Mouse (Mus musculus) neural tube, embryonic 11.5 days (tissue): ENCODE data around the gene Rapgef3. TPM values are rescaled to one million over a fixed set of nuclear protein-coding genes. Genes with fewer than 3 reads are reported as not detected.

Source experiments
- ATAC-seq: fragments of 200-750 bp; cut with Nextera tagmentation; 2 replicates; pipeline ENCODE4 v1.8.0; 2017; ENCODE audit warnings: moderate number of reproducible peaks, mild to moderate bottlenecking, moderate TSS enrichment, moderate library complexity; ENCODE audit not compliant: insufficient read depth, low FRiP score, low TSS enrichment
- DNase-seq: peaks from one replicate; pipeline ENCODE4 v3.0.0-alpha.2; 2015; ENCODE audit warnings: low spot score
- H3K27ac ChIP-seq: fragments of 300-500 bp; sonication (generic); 2 replicates; pipeline ENCODE4 v1.5.1; 2014; ENCODE audit warnings: low read depth, mild to moderate bottlenecking, low read length
- H3K27me3 ChIP-seq: fragments of 300-500 bp; sonication (generic); 2 replicates; pipeline ENCODE4 v1.6.1; 2014; ENCODE audit warnings: mild to moderate bottlenecking, low read length, mixed read lengths; ENCODE audit not compliant: control insufficient read depth, insufficient read depth
- H3K36me3 ChIP-seq: fragments of 300-500 bp; sonication (generic); 2 replicates; pipeline ENCODE4 v1.6.1; 2014; ENCODE audit warnings: mild to moderate bottlenecking, low read length, moderate library complexity, mixed read lengths; ENCODE audit not compliant: control insufficient read depth, insufficient read depth
- H3K4me1 ChIP-seq: fragments of 300-500 bp; sonication (generic); 2 replicates; pipeline ENCODE4 v1.6.1; 2014; ENCODE audit warnings: low read length, mixed read lengths; ENCODE audit not compliant: control insufficient read depth, insufficient read depth
- H3K4me2 ChIP-seq: fragments of 300-500 bp; sonication (generic); 2 replicates; pipeline ENCODE4 v1.6.1; 2014; ENCODE audit warnings: low read depth, mild to moderate bottlenecking, moderate library complexity
- H3K4me3 ChIP-seq: fragments of 300-500 bp; sonication (generic); 2 replicates; pipeline ENCODE4 v1.5.1; 2014; ENCODE audit warnings: low read depth, low read length
- H3K9ac ChIP-seq: fragments of 300-500 bp; sonication (generic); 2 replicates; pipeline ENCODE4 v1.6.1; 2014; ENCODE audit warnings: mild to moderate bottlenecking, low read length
- H3K9me3 ChIP-seq: fragments of 300-500 bp; sonication (generic); 2 replicates; pipeline ENCODE4 v1.6.1; 2016; ENCODE audit warnings: low read length; ENCODE audit not compliant: control insufficient read depth
- WGBS: fragments of 180-500 bp; shearing (Covaris S2); extraction: QIAGEN DNeasy Blood & Tissue Kit; methylation state at CpG from one replicate; pipeline ENCODE4 v1.1.7; 2014; 5-methylcytosine and 5-hydroxymethylcytosine counted together
- polyA plus RNA-seq: library from polyadenylated mRNA; unstranded; fragments of >200 nt; fragmentation: Nextera tagmentation; extraction: Ambion mirVana; gene quantifications from 2 replicates; pipeline ENCODE4 v1.2.1, GENCODE M21; 2014

Gene Rapgef3
- polyA plus RNA-seq, 1 experiment from 2014 or later: 6.0 TPM

GRCm38 (mm10) chr15:97721008-97721701 lies 46.6 kb downstream of the Rapgef3 start:
- Histone ChIP-seq H3K4me2 (no peak overlapping the region), H3K4me3 (no peak overlapping the region), H3K27ac (no peak overlapping the region), H3K9me3 (no peaks in the 10 kb centered on the region), H3K4me1 (peaks cover 4% of the 10 kb centered on the region; the same call in 1 of the 2 replicates), H3K27me3 (no peaks in the 10 kb centered on the region), H3K9ac (no peak overlapping the region), H3K36me3 (no peaks in the 10 kb centered on the region)
- WGBS: 73% methylated on average over 15 of the region's 15 CpGs
- DNase-seq (no peak), ATAC-seq (no peak)

GRCm38 (mm10) chr15:97720026-97720675 lies 47.6 kb downstream of the Rapgef3 start:
- H3K27ac ChIP-seq: no peak overlapping the region
- no peaks in the 10 kb centered on the region for H3K9me3 ChIP-seq
- H3K9ac ChIP-seq: no peak overlapping the region
- peaks cover 4% of the 10 kb centered on the region; the same call in 1 of the 2 replicates for H3K4me1 ChIP-seq
- no peaks in the 10 kb centered on the region for H3K36me3 ChIP-seq
- H3K27me3 ChIP-seq: no peaks in the 10 kb centered on the region
- WGBS: 82% methylated on average over 12 of the region's 12 CpGs
- H3K4me2 ChIP-seq: no peak overlapping the region
- H3K4me3 ChIP-seq: no peak overlapping the region
- ATAC-seq (no peak), DNase-seq (no peak)

GRCm38 (mm10) chr15:97719494-97719893 lies 48.3 kb downstream of the Rapgef3 start:
- Histone ChIP-seq H3K9me3 (no peaks in the 10 kb centered on the region), H3K4me2 (no peak overlapping the region), H3K27me3 (no peaks in the 10 kb centered on the region), H3K9ac (no peak overlapping the region), H3K36me3 (no peaks in the 10 kb centered on the region), H3K4me3 (no peak overlapping the region), H3K27ac (no peak overlapping the region), H3K4me1 (peaks cover 4% of the 10 kb centered on the region; the same call in 1 of the 2 replicates)
- WGBS: 91% methylated on average over 12 of the region's 12 CpGs
- no peak for DNase-seq
- ATAC-seq: no peak

GRCm38 (mm10) chr15:97718535-97719155 lies 49.1 kb downstream of the Rapgef3 start:
- no peak for ATAC-seq
- Histone ChIP-seq H3K36me3 (no peaks in the 10 kb centered on the region), H3K9ac (no peak overlapping the region), H3K4me3 (no peak overlapping the region), H3K9me3 (no peaks in the 10 kb centered on the region), H3K27me3 (no peaks in the 10 kb centered on the region), H3K27ac (no peak overlapping the region), H3K4me1 (peaks cover 4% of the 10 kb centered on the region; the same call in 1 of the 2 replicates), H3K4me2 (no peak overlapping the region)
- no peak for DNase-seq
- WGBS: 83% methylated on average over 8 of the region's 8 CpGs

GRCm38 (mm10) chr15:97717861-97718534 lies 49.8 kb downstream of the Rapgef3 start:
- no peak overlapping the region for H3K9ac ChIP-seq
- H3K27ac ChIP-seq: no peak overlapping the region
- no peaks in the 10 kb centered on the region for H3K36me3 ChIP-seq
- DNase-seq (peak; percentile 62), ATAC-seq (no peak)
- no peak overlapping the region for H3K4me3 ChIP-seq
- peaks cover 4% of the 10 kb centered on the region; the same call in 1 of the 2 replicates for H3K4me1 ChIP-seq
- H3K9me3 ChIP-seq: no peaks in the 10 kb centered on the region
- WGBS: 35% methylated on average over 12 of the region's 12 CpGs
- H3K4me2 ChIP-seq: no peak overlapping the region
- H3K27me3 ChIP-seq: no peaks in the 10 kb centered on the region

- ATAC-seq (no peak), DNase-seq (no peak)
- Histone ChIP-seq H3K4me1 (peaks cover 4% of the 10 kb centered on the region; the same call in 1 of the 2 replicates), H3K4me2 (no peak overlapping the region), H3K9ac (no peak overlapping the region), H3K27me3 (no peaks in the 10 kb centered on the region), H3K4me3 (no peak overlapping the region), H3K36me3 (no peaks in the 10 kb centered on the region), H3K27ac (no peak overlapping the region), H3K9me3 (no peaks in the 10 kb centered on the region)
- 91% methylated on average over 11 of the region's 11 CpGs for WGBS
These were observed 51.0 kb downstream of the Rapgef3 start for GRCm38 (mm10) chr15:97716782-97717181.

- 93% methylated on average over 1 of the region's 1 CpGs for WGBS
- no peaks in the 10 kb centered on the region for H3K27me3 ChIP-seq
- H3K9ac ChIP-seq: no peak overlapping the region
- ATAC-seq: no peak
- H3K36me3 ChIP-seq: no peaks in the 10 kb centered on the region
- no peak overlapping the region for H3K4me3 ChIP-seq
- DNase-seq: no peak
- no peak overlapping the region for H3K4me2 ChIP-seq
- no peaks in the 10 kb centered on the region for H3K9me3 ChIP-seq
- no peaks in the 10 kb centered on the region for H3K4me1 ChIP-seq
- H3K27ac ChIP-seq: no peak overlapping the region
These were observed 52.0 kb downstream of the Rapgef3 start for GRCm38 (mm10) chr15:97715734-97716133.

- DNase-seq: no peak
- no peaks in the 10 kb centered on the region for H3K9me3 ChIP-seq
- no peak overlapping the region for H3K4me2 ChIP-seq
- no peak overlapping the region for H3K9ac ChIP-seq
- no peaks in the 10 kb centered on the region for H3K4me1 ChIP-seq
- WGBS: 94% methylated on average over 8 of the region's 8 CpGs
- H3K27ac ChIP-seq: no peak overlapping the region
- ATAC-seq: no peak
- H3K27me3 ChIP-seq: no peaks in the 10 kb centered on the region
- H3K4me3 ChIP-seq: no peak overlapping the region
- no peaks in the 10 kb centered on the region for H3K36me3 ChIP-seq
These were observed 52.7 kb downstream of the Rapgef3 start for GRCm38 (mm10) chr15:97715083-97715482.
